Mouse (Mus musculus): ENCODE results near the gene Spag16. TPM values are rescaled to one million over a fixed set of nuclear protein-coding genes. Genes with fewer than 3 reads are reported as not detected.

Gene Spag16
- polyA plus RNA-seq, 1 experiment from 2014 or later = 4.4 TPM

DNA sequence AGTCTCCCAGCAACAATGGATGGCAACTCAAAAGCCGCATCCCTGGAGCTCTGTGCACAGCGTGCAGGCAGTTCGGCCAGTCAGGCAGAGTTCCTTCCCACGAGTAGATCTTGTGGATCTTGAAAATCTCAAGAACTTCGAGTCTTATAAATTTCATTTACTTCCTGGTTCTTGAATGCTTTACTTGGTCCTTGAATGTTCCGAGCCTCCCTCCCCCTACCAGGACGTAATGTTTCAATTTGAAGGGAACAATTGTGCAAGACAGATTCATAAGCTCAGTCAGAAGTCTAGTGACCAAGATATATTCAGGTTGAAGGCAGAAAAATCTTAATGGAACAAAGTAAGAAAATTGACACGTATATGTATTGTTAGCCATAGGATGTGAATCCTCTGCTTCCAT, 277.9 kb downstream of the Spag16 start:
- Histone ChIP-seq H3K4me1 (no peaks in the 10 kb centered on the region), H3K36me3 (no peaks in the 10 kb centered on the region), H3K9ac (no peak overlapping the region), H3K27ac (replicated peaks) (no peak overlapping the region), H3K9me3 (replicated peaks) (no peaks in the 10 kb centered on the region), H3K4me3 (replicated peaks) (no peak overlapping the region), H3K27me3 (no peaks in the 10 kb centered on the region), H3K4me2 (replicated peaks) (no peak overlapping the region)
- ATAC-seq (ENCODE audit: insufficient number of reproducible peaks, low FRiP score, low TSS enrichment, low read depth) = no peak
- WGBS = 80% methylated on average over 8 of the region's 8 CpGs

DNA sequence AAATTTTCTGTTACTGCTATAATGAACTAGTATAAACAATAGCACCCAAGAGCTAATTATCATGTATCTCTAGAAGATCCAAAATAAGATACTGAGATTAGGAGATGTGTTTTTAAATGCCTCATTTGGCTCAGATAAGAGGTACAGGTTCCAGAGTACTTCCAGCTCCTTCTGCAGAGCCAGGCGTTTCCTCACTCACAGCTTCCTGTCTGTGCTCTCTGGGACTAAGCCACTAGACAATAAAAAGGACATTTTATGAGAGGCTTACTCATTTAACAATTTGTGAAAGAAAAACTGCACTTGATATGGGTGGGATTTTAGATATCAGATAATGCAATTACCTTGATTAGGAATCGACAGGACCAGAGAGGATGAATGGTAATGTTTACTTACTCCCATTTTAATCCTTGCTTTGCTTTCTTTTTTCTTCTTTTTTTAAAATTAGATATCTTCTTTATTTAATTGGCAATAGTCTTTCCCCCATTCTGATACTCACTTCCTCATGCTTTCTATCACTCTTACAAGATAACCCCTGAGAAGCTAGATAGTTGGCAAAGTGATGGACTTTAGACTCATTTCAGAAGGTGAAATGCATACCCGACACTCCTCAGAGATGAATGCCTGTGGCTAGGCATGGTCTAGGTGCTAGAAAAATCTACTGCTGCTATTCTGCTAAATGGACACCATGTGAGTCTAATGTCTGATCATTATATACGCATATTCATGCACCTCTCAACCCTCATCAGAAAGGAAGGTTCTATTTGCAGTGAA, 289.6 kb downstream of the Spag16 start:
- H3K27me3 ChIP-seq = no peaks in the 10 kb centered on the region
- no peak overlapping the region for H3K9ac ChIP-seq
- no peak overlapping the region for H3K4me3 ChIP-seq (replicated peaks)
- no peaks in the 10 kb centered on the region for H3K36me3 ChIP-seq
- no peaks in the 10 kb centered on the region for H3K9me3 ChIP-seq (replicated peaks)
- H3K27ac ChIP-seq (replicated peaks) = no peak overlapping the region
- no peaks in the 10 kb centered on the region for H3K4me1 ChIP-seq
- no peak for ATAC-seq (ENCODE audit: insufficient number of reproducible peaks, low FRiP score, low TSS enrichment, low read depth)
- WGBS = 86% methylated on average over 4 of the region's 4 CpGs
- H3K4me2 ChIP-seq (replicated peaks) = no peak overlapping the region

- Histone ChIP-seq H3K4me3 (replicated peaks) (no peak overlapping the region), H3K4me2 (replicated peaks) (no peak overlapping the region), H3K4me1 (no peaks in the 10 kb centered on the region), H3K27me3 (no peaks in the 10 kb centered on the region), H3K36me3 (no peaks in the 10 kb centered on the region), H3K9me3 (replicated peaks) (no peaks in the 10 kb centered on the region), H3K9ac (no peak overlapping the region), H3K27ac (replicated peaks) (no peak overlapping the region)
- ATAC-seq (ENCODE audit: insufficient number of reproducible peaks, low FRiP score, low TSS enrichment, low read depth) = no peak
- WGBS = 45% methylated on average over 2 of the region's 2 CpGs
Observed at GRCm38 (mm10) chr1:70128035-70128434, 301.3 kb downstream of the Spag16 start.

DNA sequence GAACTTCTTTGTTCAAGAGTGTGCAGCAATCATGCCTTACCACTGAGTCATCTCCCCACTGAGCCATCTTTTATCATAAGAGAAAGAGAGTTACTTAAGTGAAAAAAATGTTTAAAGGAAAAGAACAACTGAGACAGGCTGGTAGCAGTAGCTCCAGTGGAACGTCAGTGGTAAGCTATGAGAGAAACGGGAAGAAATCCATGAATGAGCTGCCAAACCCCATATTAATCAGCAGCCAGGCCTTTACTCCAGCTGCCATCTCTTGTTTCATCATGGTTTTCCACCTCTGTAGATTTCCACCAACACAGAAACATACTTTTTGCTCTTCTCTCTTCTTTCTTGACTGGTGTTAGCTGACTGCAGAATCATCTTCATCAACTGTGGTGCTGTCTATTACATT, 308.8 kb downstream of the Spag16 start:
- Histone ChIP-seq H3K9me3 (replicated peaks) (no peaks in the 10 kb centered on the region), H3K4me3 (replicated peaks) (no peak overlapping the region), H3K36me3 (no peaks in the 10 kb centered on the region), H3K4me2 (replicated peaks) (no peak overlapping the region), H3K27me3 (no peaks in the 10 kb centered on the region), H3K27ac (replicated peaks) (no peak overlapping the region), H3K4me1 (no peaks in the 10 kb centered on the region), H3K9ac (no peak overlapping the region)
- WGBS = 44% methylated on average over 2 of the region's 2 CpGs
- ATAC-seq (ENCODE audit: insufficient number of reproducible peaks, low FRiP score, low TSS enrichment, low read depth) = no peak

- Histone ChIP-seq H3K36me3 (no peaks in the 10 kb centered on the region), H3K4me3 (replicated peaks) (no peak overlapping the region), H3K27ac (replicated peaks) (no peak overlapping the region), H3K4me2 (replicated peaks) (no peak overlapping the region), H3K9me3 (replicated peaks) (no peaks in the 10 kb centered on the region), H3K4me1 (no peaks in the 10 kb centered on the region), H3K9ac (no peak overlapping the region), H3K27me3 (no peaks in the 10 kb centered on the region)
- no peak for ATAC-seq (ENCODE audit: insufficient number of reproducible peaks, low FRiP score, low TSS enrichment, low read depth)
- WGBS = 51% methylated on average over 3 of the region's 3 CpGs
Observed at GRCm38 (mm10) chr1:70165343-70166158, 338.8 kb downstream of the Spag16 start.

- no peak overlapping the region for H3K4me3 ChIP-seq (replicated peaks)
- H3K4me2 ChIP-seq (replicated peaks) = no peak overlapping the region
- no peaks in the 10 kb centered on the region for H3K9me3 ChIP-seq (replicated peaks)
- H3K27me3 ChIP-seq = no peaks in the 10 kb centered on the region
- 65% methylated on average over 4 of the region's 4 CpGs for WGBS
- H3K9ac ChIP-seq = no peak overlapping the region
- ATAC-seq (ENCODE audit: insufficient number of reproducible peaks, low FRiP score, low TSS enrichment, low read depth) = no peak
- no peaks in the 10 kb centered on the region for H3K4me1 ChIP-seq
- no peaks in the 10 kb centered on the region for H3K36me3 ChIP-seq
- H3K27ac ChIP-seq (replicated peaks) = no peak overlapping the region
Observed at GRCm38 (mm10) chr1:70180123-70180741, 353.5 kb downstream of the Spag16 start.

DNA sequence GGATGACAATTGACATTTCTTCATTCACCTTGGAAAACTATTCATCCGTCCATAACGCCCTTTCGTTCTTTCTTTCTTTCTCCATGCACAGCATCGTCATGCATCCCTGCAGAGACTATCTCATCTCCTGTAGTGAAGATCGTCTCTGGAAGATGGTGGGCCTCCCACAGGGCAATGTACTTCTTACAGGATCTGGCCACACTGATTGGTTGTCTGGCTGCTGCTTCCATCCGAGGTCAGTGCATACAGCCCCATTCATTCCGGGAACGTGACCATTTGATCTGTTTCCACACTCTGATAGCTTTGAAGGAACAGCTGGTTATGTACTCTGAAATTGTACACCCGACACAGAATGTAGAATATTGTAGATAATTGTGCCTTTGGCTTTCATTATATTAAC, 438.0 kb downstream of the Spag16 start:
- Histone ChIP-seq H3K9me3 (replicated peaks) (no peaks in the 10 kb centered on the region), H3K27ac (replicated peaks) (no peak overlapping the region), H3K4me1 (no peaks in the 10 kb centered on the region), H3K36me3 (no peaks in the 10 kb centered on the region), H3K4me3 (replicated peaks) (no peak overlapping the region), H3K4me2 (replicated peaks) (no peak overlapping the region), H3K27me3 (no peaks in the 10 kb centered on the region), H3K9ac (no peak overlapping the region)
- WGBS = 60% methylated on average over 9 of the region's 9 CpGs
- no peak for ATAC-seq (ENCODE audit: insufficient number of reproducible peaks, low FRiP score, low TSS enrichment, low read depth)

GRCm38 (mm10) chr1:70265920-70266505, 439.2 kb downstream of the Spag16 start:
- Histone ChIP-seq H3K36me3 (no peaks in the 10 kb centered on the region), H3K9ac (no peak overlapping the region), H3K27ac (replicated peaks) (no peak overlapping the region), H3K4me2 (replicated peaks) (no peak overlapping the region), H3K4me1 (no peaks in the 10 kb centered on the region), H3K27me3 (no peaks in the 10 kb centered on the region), H3K9me3 (replicated peaks) (no peaks in the 10 kb centered on the region), H3K4me3 (replicated peaks) (no peak overlapping the region)
- 84% methylated on average over 5 of the region's 5 CpGs for WGBS
- no peak for ATAC-seq (ENCODE audit: insufficient number of reproducible peaks, low FRiP score, low TSS enrichment, low read depth)

- no peaks in the 10 kb centered on the region for H3K9me3 ChIP-seq (replicated peaks)
- H3K27ac ChIP-seq (replicated peaks) = no peak overlapping the region
- no peak for ATAC-seq (ENCODE audit: insufficient number of reproducible peaks, low FRiP score, low TSS enrichment, low read depth)
- H3K4me2 ChIP-seq (replicated peaks) = no peak overlapping the region
- H3K4me3 ChIP-seq (replicated peaks) = no peak overlapping the region
- WGBS = 19% methylated on average over 8 of the region's 8 CpGs
- no peaks in the 10 kb centered on the region for H3K4me1 ChIP-seq
- no peaks in the 10 kb centered on the region for H3K27me3 ChIP-seq
- H3K9ac ChIP-seq = no peak overlapping the region
- no peaks in the 10 kb centered on the region for H3K36me3 ChIP-seq
Observed at GRCm38 (mm10) chr1:70270139-70270538, 443.4 kb downstream of the Spag16 start.

GRCm38 (mm10) chr1:70272753-70273152, 446.0 kb downstream of the Spag16 start:
- 78% methylated on average over 2 of the region's 2 CpGs for WGBS
- no peak for ATAC-seq (ENCODE audit: insufficient number of reproducible peaks, low FRiP score, low TSS enrichment, low read depth)

GRCm38 (mm10) chr1:70279296-70279695, 452.5 kb downstream of the Spag16 start:
- H3K27me3 ChIP-seq = no peaks in the 10 kb centered on the region
- H3K4me2 ChIP-seq (replicated peaks) = no peak overlapping the region
- no peaks in the 10 kb centered on the region for H3K9me3 ChIP-seq (replicated peaks)
- WGBS = 67% methylated on average over 2 of the region's 2 CpGs
- no peak for ATAC-seq (ENCODE audit: insufficient number of reproducible peaks, low FRiP score, low TSS enrichment, low read depth)
- H3K27ac ChIP-seq (replicated peaks) = no peak overlapping the region
- no peaks in the 10 kb centered on the region for H3K36me3 ChIP-seq
- H3K4me3 ChIP-seq (replicated peaks) = no peak overlapping the region
- no peaks in the 10 kb centered on the region for H3K4me1 ChIP-seq
- no peak overlapping the region for H3K9ac ChIP-seq

More at GRCm38 (mm10) chr1:70272753-70273152, 446.0 kb downstream of the Spag16 start:
- Histone ChIP-seq H3K4me1 (no peaks in the 10 kb centered on the region), H3K4me3 (replicated peaks) (no peak overlapping the region), H3K9me3 (replicated peaks) (no peaks in the 10 kb centered on the region), H3K27ac (replicated peaks) (no peak overlapping the region), H3K27me3 (no peaks in the 10 kb centered on the region), H3K4me2 (replicated peaks) (no peak overlapping the region), H3K36me3 (no peaks in the 10 kb centered on the region), H3K9ac (no peak overlapping the region)

Measured in embryonic facial prominence, embryonic 15.5 days (tissue).